Mouse (Mus musculus) hematopoietic stem cell, adult 5-6 weeks (primary cell): Measurements from ENCODE around the gene Rfx3. TPM values are rescaled to one million over a fixed set of nuclear protein-coding genes. Genes with fewer than 3 reads are reported as not detected.

Experiments
- ATAC-seq, 2 experiments: fragments of 125-278 bp in 1 of 2; replicated peaks in 1 of 2; 2 replicates each; pipeline ENCODE4 v1.8.0; 2016 to 2017; ENCODE audit warnings: inconsistent platforms in 2 of 2, mild to moderate bottlenecking in 2 of 2, moderate number of reproducible peaks in 2 of 2, low read depth in 1 of 2, moderate TSS enrichment in 1 of 2; ENCODE audit not compliant: low FRiP score in 2 of 2, poor library complexity in 2 of 2, severe bottlenecking in 2 of 2, insufficient read depth in 1 of 2, low TSS enrichment in 1 of 2
- total RNA-seq: library from RNA; stranded (forward); fragments of 172-1452, 232-1000 nt; gene quantifications from 2 replicates; pipeline ENCODE4 v1.2.3, GENCODE M21; 2017

Gene Rfx3
- total RNA-seq, 1 experiment from 2014 or later, result 9.4 TPM

DNA sequence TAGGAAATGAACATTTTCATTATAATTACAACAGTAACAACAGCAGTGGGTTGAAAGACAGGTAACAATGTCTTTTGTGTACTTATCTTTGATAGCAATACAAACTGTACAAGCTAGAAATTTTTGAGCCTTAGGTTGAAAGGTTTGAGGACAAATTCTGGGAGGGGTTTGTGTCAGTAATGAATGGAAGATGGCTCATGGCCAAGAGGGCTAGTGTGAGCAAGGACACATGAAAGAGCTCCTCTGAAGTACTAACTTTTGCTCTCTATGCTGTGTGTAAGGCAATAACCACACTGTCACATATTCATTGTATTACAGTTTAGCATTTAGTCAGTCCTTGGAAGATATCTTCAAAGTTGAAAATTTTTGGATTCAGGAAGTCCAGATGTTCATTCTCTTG, 193.3 kb downstream of the Rfx3 start:
- ATAC-seq, result no peak

DNA sequence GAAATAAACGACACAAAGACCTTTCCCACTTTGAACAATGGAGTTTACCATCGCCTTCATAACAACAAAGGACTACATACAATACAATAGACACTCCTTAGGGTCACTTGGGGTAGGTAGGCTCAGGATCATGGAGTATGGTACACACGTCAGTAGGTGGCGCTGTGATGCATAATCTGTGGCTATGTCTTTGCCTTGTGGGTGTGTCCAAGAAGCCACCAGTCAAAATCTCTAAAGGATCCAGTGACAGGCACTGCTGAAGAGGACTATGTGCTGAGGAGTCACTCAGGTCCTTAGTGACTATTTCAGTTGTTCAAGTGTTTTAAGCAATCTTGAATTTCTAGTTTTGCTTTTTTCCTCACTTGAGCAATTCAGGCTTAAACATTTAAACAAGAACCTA, 230.9 kb downstream of the Rfx3 start:
- no peak for ATAC-seq

DNA sequence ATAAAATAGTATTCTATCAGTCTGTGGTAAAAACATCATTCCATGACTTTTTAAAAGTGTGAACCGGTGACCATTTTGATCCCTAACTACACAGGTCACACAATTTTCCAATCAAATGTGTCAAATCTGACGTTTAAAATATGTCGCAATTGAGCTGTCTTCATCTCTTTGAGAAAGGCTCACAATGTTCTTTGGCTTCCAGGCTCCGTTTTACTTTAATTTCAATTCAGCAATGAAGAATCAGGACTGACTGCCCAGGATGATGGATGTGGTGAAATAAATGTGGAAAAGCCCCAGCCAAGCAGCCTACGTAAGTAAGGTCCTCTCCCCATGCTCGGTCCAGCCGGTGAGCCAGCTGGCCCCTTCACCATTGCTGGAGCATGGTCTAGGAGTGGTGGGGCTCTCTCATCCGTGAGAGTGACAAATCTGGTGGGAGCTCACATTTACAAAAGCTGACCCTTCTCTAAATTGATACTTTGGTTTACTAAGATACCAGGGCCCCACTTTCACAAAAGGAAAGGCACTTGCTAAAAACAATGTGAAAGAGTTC, 240.2 kb downstream of the Rfx3 start:
- ATAC-seq, result no peak

DNA sequence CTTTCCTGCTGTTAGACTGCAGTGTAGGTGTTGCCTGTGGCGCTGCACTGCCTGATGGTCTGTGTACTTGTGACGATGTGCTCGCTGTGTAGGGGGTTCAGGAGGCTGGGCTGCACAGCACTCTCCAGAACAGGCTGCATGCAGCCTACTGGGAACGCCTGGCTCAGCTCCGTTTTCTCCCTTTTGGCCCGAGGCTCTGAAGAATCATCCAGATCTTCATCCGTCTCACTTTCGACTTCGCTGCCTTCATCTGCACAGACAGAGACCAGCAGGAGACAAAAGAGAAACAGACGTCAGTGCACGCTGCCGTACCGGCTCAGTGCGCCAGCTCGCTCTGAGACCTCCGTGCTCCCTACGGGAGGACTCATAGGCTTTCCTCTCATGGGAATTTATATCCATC, 242.5 kb downstream of the Rfx3 start:
- ATAC-seq, result no peak

DNA sequence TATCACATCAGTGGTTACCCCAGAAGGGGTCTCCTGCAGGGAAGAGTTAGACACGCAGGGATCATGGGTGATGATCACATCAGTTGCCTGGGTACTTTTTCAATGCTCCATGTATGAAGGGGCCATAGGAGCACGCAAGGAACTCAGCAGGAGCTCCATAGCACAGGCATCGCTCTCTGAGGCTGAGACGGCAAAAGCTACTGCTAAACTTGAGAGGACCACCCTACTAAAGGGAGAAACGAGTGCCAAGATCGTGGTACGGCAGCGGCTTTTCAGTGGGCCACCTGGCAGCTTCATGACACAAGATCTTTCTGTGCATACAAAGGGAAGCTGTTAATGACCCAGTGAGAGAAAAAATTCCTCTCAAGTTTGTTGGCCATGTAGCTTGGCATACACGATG, 250.7 kb downstream of the Rfx3 start:
- ATAC-seq, result no peak

DNA sequence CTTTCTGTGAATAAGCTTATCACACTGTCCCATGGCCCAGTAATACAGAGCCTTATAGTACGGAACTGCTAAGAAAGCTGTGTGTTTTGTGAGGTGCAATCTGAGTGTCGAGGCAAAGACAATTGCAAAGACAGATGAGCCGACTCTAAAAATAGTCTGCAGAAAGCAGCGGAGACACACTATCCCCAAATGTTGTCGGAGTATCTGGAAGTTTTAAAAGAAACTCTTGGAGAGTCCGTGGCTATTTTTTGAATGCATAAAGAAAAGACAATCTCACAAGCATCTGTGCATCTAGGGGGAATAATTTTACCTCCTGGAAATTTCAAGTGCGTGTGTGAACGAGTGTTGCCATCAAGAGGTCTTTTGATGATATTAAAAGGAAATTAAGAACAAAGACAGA, 251.6 kb downstream of the Rfx3 start:
- ATAC-seq, result no peak

DNA sequence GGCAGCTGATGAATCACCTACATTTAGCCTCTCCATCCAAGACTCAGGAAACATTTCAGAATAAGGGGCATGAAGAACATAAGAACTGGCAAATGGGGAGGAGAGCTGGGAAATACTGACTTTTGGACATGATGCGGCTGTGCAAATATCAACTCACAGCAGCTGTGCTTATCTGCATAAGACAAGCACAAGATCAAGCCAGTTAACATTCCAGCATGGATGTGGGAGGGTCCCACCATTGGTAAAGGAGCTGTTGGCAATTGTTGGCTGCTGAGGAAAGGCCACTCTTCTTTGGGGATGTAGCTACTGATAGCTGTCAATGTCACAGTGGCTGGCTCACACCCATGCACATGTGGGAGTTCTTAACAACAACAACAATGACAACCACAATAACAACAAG, 263.7 kb downstream of the Rfx3 start:
- ATAC-seq, result no peak

DNA sequence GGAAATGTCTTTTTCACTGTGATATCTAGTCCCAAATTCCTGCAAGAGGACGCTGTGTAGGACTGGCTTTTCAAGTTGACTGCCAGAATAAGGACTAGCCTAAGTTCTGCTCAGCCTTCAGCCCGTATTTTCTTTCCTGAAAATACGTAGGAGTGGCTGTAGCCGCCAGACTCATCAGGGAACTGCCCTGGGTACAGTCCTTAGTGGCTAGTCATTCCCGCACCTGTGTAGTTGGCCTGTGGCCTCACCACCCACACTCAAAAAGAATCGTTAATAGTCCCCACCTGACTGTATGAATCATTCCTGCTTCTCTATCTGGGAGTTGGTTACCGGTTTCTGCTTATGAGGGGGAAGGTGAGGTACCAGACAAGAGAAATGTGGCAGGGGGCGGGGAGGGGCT, 272.1 kb downstream of the Rfx3 start:
- ATAC-seq, result no peak

DNA sequence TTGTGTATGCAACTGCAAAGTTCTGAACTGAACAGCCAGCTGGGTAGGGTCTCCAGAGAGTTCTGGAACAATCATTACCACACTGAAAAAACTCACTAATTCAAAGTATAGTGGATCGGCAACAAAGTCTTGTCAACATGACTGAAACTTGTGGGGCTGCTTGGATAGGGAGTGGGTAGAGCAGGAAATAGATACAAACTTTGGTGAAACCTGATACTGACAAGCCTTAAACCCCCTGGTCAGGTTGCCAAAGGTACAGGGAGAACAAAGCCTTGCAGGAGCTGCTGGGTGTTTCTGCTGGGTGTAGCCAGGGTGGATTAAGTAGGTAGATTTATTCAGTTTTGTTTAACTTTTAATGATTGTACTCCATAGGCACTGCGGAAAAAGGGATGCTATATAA, 274.4 kb downstream of the Rfx3 start:
- no peak for ATAC-seq

DNA sequence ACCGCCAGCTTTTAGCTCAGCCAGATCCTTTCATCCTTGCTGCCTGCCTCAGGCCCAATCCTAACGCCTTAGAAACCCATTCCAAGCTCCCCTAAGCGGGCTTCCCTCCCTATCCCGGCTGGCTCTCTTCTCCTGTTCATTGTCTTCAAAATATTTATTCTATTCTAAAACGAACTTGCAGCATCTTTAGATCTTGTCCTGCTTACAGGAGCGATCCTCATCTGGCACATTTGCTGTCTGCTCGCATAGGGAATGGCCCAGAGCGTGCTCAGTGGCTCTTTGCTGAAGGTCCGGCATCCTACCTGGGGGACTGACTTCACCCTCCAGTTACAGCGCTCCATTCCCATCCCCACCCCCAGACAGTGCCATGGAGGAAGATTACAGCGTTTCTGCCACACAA, 292.0 kb downstream of the Rfx3 start:
- no peak for ATAC-seq

DNA sequence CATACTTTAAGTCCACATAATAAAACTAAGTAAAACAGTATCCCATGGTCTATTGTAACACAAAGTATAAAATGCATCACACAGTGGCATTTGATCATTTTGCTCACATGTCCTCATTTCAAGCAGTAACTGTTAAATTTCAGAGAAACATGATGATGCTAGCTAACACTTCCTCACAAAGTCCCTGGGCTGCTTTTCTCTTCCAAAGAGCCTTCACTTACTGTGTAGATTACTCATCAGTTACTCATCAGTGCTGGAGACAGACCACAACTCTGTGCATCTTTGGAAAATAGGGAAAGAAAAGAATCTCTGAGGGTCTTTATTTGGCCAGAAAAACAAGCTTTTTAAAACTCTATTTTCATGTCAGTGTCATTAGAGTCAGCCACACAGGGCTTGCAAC, 294.7 kb downstream of the Rfx3 start:
- ATAC-seq, result no peak
